ENCODE assay signal across 9 mouse cellular contexts in the genomic region with DNA sequence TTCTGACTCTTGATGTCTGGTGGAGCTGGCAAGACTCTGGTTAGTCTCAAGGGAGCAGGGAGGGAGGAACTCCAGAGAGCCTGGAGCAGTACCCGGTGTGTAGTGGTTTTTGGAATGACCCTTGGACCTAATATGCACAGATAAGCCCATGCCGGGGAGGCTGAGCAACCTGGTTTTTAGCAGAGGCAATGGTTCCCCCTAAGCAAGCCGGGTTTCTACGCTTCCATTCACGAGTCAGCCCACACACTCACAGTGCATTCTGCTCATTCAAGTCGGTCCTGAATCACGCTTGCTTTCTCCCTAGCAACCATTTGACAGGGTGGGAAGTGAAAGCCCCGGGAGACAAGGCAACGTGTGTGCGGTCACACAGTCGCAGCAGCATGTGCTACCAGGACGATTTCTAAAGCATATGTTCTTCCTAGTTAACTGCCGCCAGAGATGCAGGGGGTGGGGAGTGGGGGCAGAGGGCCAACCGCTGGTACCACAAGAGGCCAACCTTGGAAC. TPM values are rescaled to one million over a fixed set of nuclear protein-coding genes. Genes with fewer than 3 reads are reported as not detected.
DNase-seq lines count a peak whose midpoint lies in the region; ATAC-seq and TF ChIP-seq lines count a peak whose summit lies in the region.
"Had no signal": no experiment of that assay in that cellular context is flagged by ENCODE, and none has a peak within 500 bp of the region (broad histone marks: within the 10 kb centered on the region; RNA-seq: fewer than 3 reads in every experiment).

No protein-coding gene starts in this region.

- no peaks in the 10 kb centered on the region for H3K27me3 ChIP-seq in hindbrain, postnatal 0 days (ENCODE audit: insufficient read depth, low read length)
- H3K27me3 ChIP-seq in limb, embryonic 14.5 days (ENCODE audit: control insufficient read depth, insufficient read depth, low read length), result no peaks in the 10 kb centered on the region

- H3K27ac ChIP-seq in hindbrain, postnatal 0 days, result no peak overlapping the region
- no peak overlapping the region for H3K27ac ChIP-seq in limb, embryonic 14.5 days (replicated peaks; ENCODE audit: low read depth, low read length)

- TF ChIP-seq CTCF in hindbrain, postnatal 0 days (IDR thresholded peaks at IDR 0.05; ENCODE audit: low read depth), result no peak

- no peaks in the 10 kb centered on the region for H3K36me3 ChIP-seq in hindbrain, postnatal 0 days (ENCODE audit: insufficient read depth, low read length)
- no peaks in the 10 kb centered on the region for H3K36me3 ChIP-seq in limb, embryonic 14.5 days (ENCODE audit: control insufficient read depth, insufficient read depth, low read length)

- 2% methylated on average over 14 of the region's 14 CpGs for WGBS in hindbrain, postnatal 0 days
- 20% methylated on average over 14 of the region's 14 CpGs for WGBS in limb, embryonic 14.5 days

- no peak overlapping the region for H3K9ac ChIP-seq in hindbrain, postnatal 0 days (replicated peaks; ENCODE audit: low read length)
- no peak overlapping the region for H3K9ac ChIP-seq in limb, embryonic 14.5 days (ENCODE audit: low read depth, low read length, severe bottlenecking)

- DNase-seq in brain, embryonic 18.5 days (ENCODE audit: low read depth, low spot score), result peak; percentile 74
- DNase-seq in embryo, embryonic 9.5 days (ENCODE audit: extremely low spot score), result peak; percentile 55
- DNase-seq in hindbrain, postnatal 0 days (ENCODE audit: low spot score), result peak; percentile 87
- DNase-seq in limb, embryonic 14.5 days (ENCODE audit: low spot score), result peak; percentile 25
- peak; percentile 78 to 82 for DNase-seq in right cerebral cortex, postnatal 36 days (ENCODE audit: low spot score in 2 of 2)
- DNase-seq in kidney, adult 9 months, result no peak
- no peak for DNase-seq in thymus, adult 18-20 months
- no peak for DNase-seq in kidney, postnatal 4 days

- H3K4me3 ChIP-seq in hindbrain, postnatal 0 days (ENCODE audit: low read length), result no peak overlapping the region
- H3K4me3 ChIP-seq in limb, embryonic 14.5 days (replicated peaks; ENCODE audit: low read length), result no peak overlapping the region

- no peaks in the 10 kb centered on the region for H3K9me3 ChIP-seq in hindbrain, postnatal 0 days (ENCODE audit: low read length)
- no peaks in the 10 kb centered on the region for H3K9me3 ChIP-seq in limb, embryonic 14.5 days (ENCODE audit: control insufficient read depth, low read length)

- H3K4me1 ChIP-seq in hindbrain, postnatal 0 days (ENCODE audit: insufficient read depth, low read length), result peaks cover 19% of the 10 kb centered on the region
- H3K4me1 ChIP-seq in limb, embryonic 14.5 days (ENCODE audit: control insufficient read depth, insufficient read depth, low read length), result peaks cover 11% of the 10 kb centered on the region

- peak; percentile 87 for ATAC-seq in hindbrain, postnatal 0 days
- ATAC-seq in limb, embryonic 14.5 days (ENCODE audit: low FRiP score, low read depth), result no peak

- TF ChIP-seq POLR2A in limb, embryonic 14.5 days (IDR thresholded peaks at IDR 0.05; ENCODE audit: borderline replicate concordance, extremely low read depth, insufficient read depth, insufficient read length), result no peak

- H3K4me2 ChIP-seq in hindbrain, postnatal 0 days (ENCODE audit: low read depth, low read length), result peak overlapping the region; percentile 8; the same call in 1 of the 2 replicates
- no peak overlapping the region for H3K4me2 ChIP-seq in limb, embryonic 14.5 days (replicated peaks; ENCODE audit: low read depth, low read length, severe bottlenecking)

RNA-seq across cellular contexts. Expression of a gene that starts 21.7 kb away (rescaled TPM):
- total RNA-seq in hindbrain, postnatal 0 days (2014; rRNA removed), result 1.8 and 4.2 TPM in 2 replicates
- 7.7 and 8.7 TPM in 2 replicates for polyA plus RNA-seq in hindbrain, postnatal 0 days (2015; fragmentation: Nextera tagmentation; extraction: Ambion mirVana)
- 0.65 and 1.0 TPM in 2 replicates for polyA plus RNA-seq in limb, embryonic 14.5 days (2012; rRNA removed)
- polyA plus RNA-seq in limb, embryonic 14.5 days (2014; fragmentation: Nextera tagmentation; extraction: Ambion mirVana), result 1.4 and 1.9 TPM in 2 replicates
- polyA plus RNA-seq: gonadal fat pad, adult 2 months had no signal

Comparison
In these comparisons a context has a peak if more than half of its experiments do, and no peak if none do; other contexts are left out.
1. DNase-seq: peak in brain, embryonic 18.5 days (single experiment), embryo, embryonic 9.5 days (single experiment), hindbrain, postnatal 0 days (single experiment), limb, embryonic 14.5 days (single experiment) and right cerebral cortex, postnatal 36 days (2 of 2); none in kidney, adult 9 months (single experiment), thymus, adult 18-20 months (0 of 2) and kidney, postnatal 4 days (0 of 2).